Mouse (Mus musculus): ENCODE measurements around the gene Tsc22d4. TPM values are rescaled to one million over a fixed set of nuclear protein-coding genes. Genes with fewer than 3 reads are reported as not detected.
"Not testable (repeated sequence)": the region's sequence is repeated elsewhere in the genome, so short reads cannot be mapped to it uniquely, and the experiment has no call there.

The Tsc22d4 gene
- total RNA-seq (2021), result 100 to 1,000 TPM; 169 to 181 TPM
- long read RNA-seq, experiment 1, transcript Tsc22d4-202 (5 exons, 3,983 nt), result minor isoform, 11 of 118 reads
- long read RNA-seq, experiment 1, transcript Tsc22d4-205 (3 exons, 790 nt), result major isoform, 80 of 118 reads
- long read RNA-seq, experiment 1, transcript Tsc22d4-209 (3 exons, 563 nt), result minor isoform, 9 of 118 reads
- long read RNA-seq, experiment 1, partial matches to known transcripts, result 8 of 118 reads
- long read RNA-seq, experiment 1, other reads (novel, unspliced or antisense), result 10 of 118 reads
- long read RNA-seq, experiment 2, transcript Tsc22d4-205 (3 exons, 790 nt), result major isoform, 51 of 89 reads
- long read RNA-seq, experiment 2, transcript Tsc22d4-202 (5 exons, 3,983 nt), result minor isoform, 22 of 89 reads
- long read RNA-seq, experiment 2, transcript Tsc22d4-209 (3 exons, 563 nt), result minor isoform, 7 of 89 reads
- long read RNA-seq, experiment 2, partial matches to known transcripts, result 6 of 89 reads
- long read RNA-seq, experiment 2, other reads (novel, unspliced or antisense), result 2 of 89 reads

GRCm38 (mm10) chr5:137745214-137746171, at the start of gene Tsc22d4:
Gene Tsc22d4 (plus strand): TSS chr5:137745730.
- peak; percentile 87 to 92 for DNase-seq (ENCODE audit: low spot score in 2 of 2)
- intact Hi-C loops (cut with DNase I), result loop anchor here (5.0 kb wide), 1 partner anchor 88 kb away; no protein-coding TSS in a partner anchor

GRCm38 (mm10) chr5:137695930-137696329, 49.6 kb upstream of the Tsc22d4 start:
- intact Hi-C loops (cut with DNase I), result no loop called here
- no peak for DNase-seq (ENCODE audit: low spot score in 2 of 2)

GRCm38 (mm10) chr5:137699080-137699479, 46.5 kb upstream of the Tsc22d4 start:
- intact Hi-C loops (cut with DNase I), result no loop called here
- no peak for DNase-seq (ENCODE audit: low spot score in 2 of 2)

- intact Hi-C loops (cut with DNase I), result no loop called here
- DNase-seq (ENCODE audit: low spot score in 2 of 2), result no peak
Measured at GRCm38 (mm10) chr5:137699850-137700249, 45.7 kb upstream of the Tsc22d4 start.

GRCm38 (mm10) chr5:137705242-137705641, 40.3 kb upstream of the Tsc22d4 start:
- intact Hi-C loops (cut with DNase I), result no loop called here
- no peak for DNase-seq (ENCODE audit: low spot score in 2 of 2)

GRCm38 (mm10) chr5:137706913-137707633, 38.5 kb upstream of the Tsc22d4 start:
- DNase-seq (ENCODE audit: low spot score in 2 of 2), result peak in 1 of 2 experiments; percentile 40
- intact Hi-C loops (cut with DNase I), result no loop called here

GRCm38 (mm10) chr5:137713454-137713853, 32.1 kb upstream of the Tsc22d4 start:
- no peak for DNase-seq (ENCODE audit: low spot score in 2 of 2)
- intact Hi-C loops (cut with DNase I), result no loop called here

GRCm38 (mm10) chr5:137715685-137716084, 29.8 kb upstream of the Tsc22d4 start:
- DNase-seq (ENCODE audit: low spot score in 2 of 2), result no peak
- intact Hi-C loops (cut with DNase I), result no loop called here

- no peak for DNase-seq (ENCODE audit: low spot score in 2 of 2)
- intact Hi-C loops (cut with DNase I), result no loop called here
Measured at GRCm38 (mm10) chr5:137718020-137718790, 27.3 kb upstream of the Tsc22d4 start.

- no peak for DNase-seq (ENCODE audit: low spot score in 2 of 2)
- intact Hi-C loops (cut with DNase I), result no loop called here
Measured at GRCm38 (mm10) chr5:137719088-137719487, 26.4 kb upstream of the Tsc22d4 start.

GRCm38 (mm10) chr5:137720558-137721164, 24.9 kb upstream of the Tsc22d4 start:
- DNase-seq (ENCODE audit: low spot score in 2 of 2); intact Hi-C loops (cut with DNase I): not testable (repeated sequence)

- intact Hi-C loops (cut with DNase I), result no loop called here
- DNase-seq (ENCODE audit: low spot score in 2 of 2), result no peak
Measured at GRCm38 (mm10) chr5:137723840-137724239, 21.7 kb upstream of the Tsc22d4 start.

GRCm38 (mm10) chr5:137726767-137727166, 18.8 kb upstream of the Tsc22d4 start:
- intact Hi-C loops (cut with DNase I), result no loop called here
- no peak for DNase-seq (ENCODE audit: low spot score in 2 of 2)

- intact Hi-C loops (cut with DNase I), result no loop called here
- DNase-seq (ENCODE audit: low spot score in 2 of 2), result no peak
Measured at GRCm38 (mm10) chr5:137733638-137734288, 11.8 kb upstream of the Tsc22d4 start.

GRCm38 (mm10) chr5:137734289-137735061, 11.1 kb upstream of the Tsc22d4 start:
- DNase-seq (ENCODE audit: low spot score in 2 of 2), result peak; percentile 92 to 97
- intact Hi-C loops (cut with DNase I), result loop anchor here (5.0 kb wide), 1 partner anchor 52 kb away; the partner anchor contains the start of gene Agfg2

GRCm38 (mm10) chr5:137737400-137737940, 8.1 kb upstream of the Tsc22d4 start:
- DNase-seq (ENCODE audit: low spot score in 2 of 2), result peak in 1 of 2 experiments; percentile 78
- intact Hi-C loops (cut with DNase I), result loop anchor here (5.0 kb wide), 1 partner anchor 55 kb away; the partner anchor contains the start of gene Agfg2

Measured in left cerebral cortex, postnatal 14 days (tissue).